Mouse (Mus musculus) embryonic fibroblast, embryonic 13.5 days (primary cell): ENCODE results near the gene Ifnar1.

Source experiments
- CTCF ChIP-seq: IDR thresholded peaks from 2 replicates; pipeline ENCODE4 v1.5.1; 2011; ENCODE audit warnings: mild to moderate bottlenecking, control low read depth, low read length, moderate library complexity, borderline replicate concordance; ENCODE audit not compliant: insufficient read depth
- POLR2A ChIP-seq: IDR thresholded peaks from 2 replicates; pipeline ENCODE4 v1.6.1; 2011; ENCODE audit warnings: low read depth, mild to moderate bottlenecking, control low read depth, low read length, moderate library complexity

- TF ChIP-seq CTCF = no peak
- no peak for TF ChIP-seq POLR2A
Measured at GRCm38 (mm10) chr16:91504701-91505100, 19.7 kb downstream of the Ifnar1 start.
